Mouse (Mus musculus): ENCODE results near the gene Rgs14. TPM values are rescaled to one million over a fixed set of nuclear protein-coding genes. Genes with fewer than 3 reads are reported as not detected.

Rgs14 gene
- total and polyA plus RNA-seq, 3 experiments = 14.4 to 20.5 TPM; not detected in 1

DNA sequence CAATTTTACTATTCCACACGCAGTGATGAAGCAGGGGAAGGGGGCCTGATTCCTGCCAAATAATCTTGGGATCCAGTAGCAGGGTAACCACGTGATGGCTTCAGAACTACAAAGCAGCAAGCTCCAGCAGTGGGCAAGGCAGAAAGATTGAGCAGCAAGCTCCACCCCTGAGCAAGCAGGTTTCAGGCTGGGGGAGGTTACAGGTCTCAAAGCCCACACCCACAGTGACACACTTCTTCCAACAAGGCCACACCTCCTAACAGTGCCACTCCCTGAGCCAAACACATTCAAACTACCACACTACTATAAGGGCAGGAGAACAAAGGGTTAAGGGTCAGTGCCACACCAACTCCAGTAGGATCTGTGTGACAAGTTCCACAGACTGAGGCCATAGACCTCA, 30.3 kb upstream of the Rgs14 start:
- no peaks in the 10 kb centered on the region for H3K27me3 ChIP-seq (ENCODE audit: control insufficient read depth in 1 of 2, insufficient read depth in 2 of 2, low read length in 2 of 2)
- H3K9me3 ChIP-seq (replicated peaks; ENCODE audit: insufficient read depth, low read length) = no peaks in the 10 kb centered on the region
- no peak for DNase-seq (ENCODE audit: low read depth, low spot score)
- H3K79me2 ChIP-seq (ENCODE audit: control insufficient read depth, insufficient read depth, low read length, poor library complexity) = no peaks in the 10 kb centered on the region
- H3K27ac ChIP-seq (ENCODE audit: control insufficient read depth, low read depth, low read length) = no peak overlapping the region
- H3K4me3 ChIP-seq (ENCODE audit: control insufficient read depth in 1 of 2, insufficient read depth in 1 of 2, low read depth in 2 of 2, low read length in 2 of 2) = no peak overlapping the region
- H3K9ac ChIP-seq (ENCODE audit: control insufficient read depth, low read depth, low read length, poor library complexity, severe bottlenecking) = no peak overlapping the region
- H3K36me3 ChIP-seq (ENCODE audit: control insufficient read depth in 1 of 2, insufficient read depth in 2 of 2, low read length in 2 of 2) = no peaks in the 10 kb centered on the region
- H3K4me1 ChIP-seq (ENCODE audit: control insufficient read depth in 1 of 2, insufficient read depth in 2 of 2, low read length in 2 of 2) = 0 out of 4 replicates have a peak, but pooled peaks cover 0 to 3% of the 10 kb centered on the region in 2 experiments
- TF ChIP-seq MXI1 (IDR thresholded peaks at IDR 0.05; ENCODE audit: low read depth, low read length) (0 out of 2 replicates have a peak, but pooled peaks have one; percentile 22), CHD2 (IDR thresholded peaks at IDR 0.05; ENCODE audit: low read length) (no peak)

DNA sequence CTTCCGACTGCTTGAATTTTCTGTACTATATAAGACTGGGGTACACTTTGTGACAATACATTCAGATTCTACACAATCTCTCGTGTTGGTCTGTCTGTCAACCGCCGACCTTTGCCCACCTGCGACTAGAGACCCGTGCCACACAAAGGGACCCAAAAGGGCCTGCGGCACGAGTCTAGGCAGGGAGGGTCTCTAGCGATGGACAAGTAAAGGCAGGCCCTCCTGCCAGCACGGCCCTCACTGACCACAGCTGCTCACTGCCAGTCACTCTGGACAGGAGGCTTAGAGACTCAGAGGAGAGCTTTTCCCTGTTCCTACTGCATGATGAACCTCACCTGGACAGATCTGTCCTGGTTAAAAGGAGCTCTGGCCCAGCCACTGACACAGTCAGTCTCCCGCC, 27.1 kb upstream of the Rgs14 start:
- no peak overlapping the region for H3K4me3 ChIP-seq (ENCODE audit: control insufficient read depth in 1 of 2, insufficient read depth in 1 of 2, low read depth in 2 of 2, low read length in 2 of 2)
- no peaks in the 10 kb centered on the region for H3K79me2 ChIP-seq (ENCODE audit: control insufficient read depth, insufficient read depth, low read length, poor library complexity)
- H3K36me3 ChIP-seq (ENCODE audit: control insufficient read depth in 1 of 2, insufficient read depth in 2 of 2, low read length in 2 of 2) = no peaks in the 10 kb centered on the region; a peak in 1 of 4 replicates
- no peak for DNase-seq (ENCODE audit: low read depth, low spot score)
- no peaks in the 10 kb centered on the region for H3K9me3 ChIP-seq (replicated peaks; ENCODE audit: insufficient read depth, low read length)
- 0 out of 4 replicates have a peak, but pooled peaks cover 0 to 3% of the 10 kb centered on the region in 2 experiments for H3K4me1 ChIP-seq (ENCODE audit: control insufficient read depth in 1 of 2, insufficient read depth in 2 of 2, low read length in 2 of 2)
- H3K27me3 ChIP-seq (ENCODE audit: control insufficient read depth in 1 of 2, insufficient read depth in 2 of 2, low read length in 2 of 2) = no peaks in the 10 kb centered on the region
- no peak for TF ChIP-seq TAL1 (IDR thresholded peaks at IDR 0.05; ENCODE audit: low read length)
- TF ChIP-seq USF1 (IDR thresholded peaks at IDR 0.05; ENCODE audit: low read depth, low read length) = no peak
- no peak for TF ChIP-seq ETS1 (IDR thresholded peaks at IDR 0.05; ENCODE audit: low read depth, low read length)
- TF ChIP-seq POLR2AphosphoS2 (IDR thresholded peaks at IDR 0.05; ENCODE audit: low read length) = peak; percentile 50; the same call in 1 of the 2 replicates
- no peak overlapping the region for H3K27ac ChIP-seq (ENCODE audit: control insufficient read depth, low read depth, low read length)
- no peak overlapping the region for H3K9ac ChIP-seq (ENCODE audit: control insufficient read depth, low read depth, low read length, poor library complexity, severe bottlenecking)

DNA sequence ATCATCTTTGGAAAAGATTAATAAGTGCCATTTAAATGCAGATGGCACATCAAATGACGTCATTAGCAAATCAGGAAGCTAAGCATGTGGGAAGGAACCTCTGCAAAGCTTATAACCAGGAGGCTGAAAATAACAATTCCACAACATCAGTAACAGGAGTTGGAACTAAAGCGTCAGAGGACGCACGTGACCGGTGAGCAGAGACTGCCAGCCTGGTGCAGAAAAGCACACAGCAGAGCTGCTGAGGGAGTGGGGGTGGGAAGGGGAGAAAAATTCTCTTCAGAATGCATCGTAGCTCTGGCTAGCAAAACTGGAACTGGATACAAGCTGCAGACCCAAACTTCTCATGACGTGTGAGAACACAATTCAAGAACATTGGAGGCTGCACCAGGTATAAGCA, 25.2 kb upstream of the Rgs14 start:
- Histone ChIP-seq H3K27ac (ENCODE audit: control insufficient read depth, low read depth, low read length) (no peak overlapping the region), H3K4me3 (ENCODE audit: control insufficient read depth in 1 of 2, insufficient read depth in 1 of 2, low read depth in 2 of 2, low read length in 2 of 2) (no peak overlapping the region), H3K79me2 (ENCODE audit: control insufficient read depth, insufficient read depth, low read length, poor library complexity) (no peaks in the 10 kb centered on the region), H3K27me3 (ENCODE audit: control insufficient read depth in 1 of 2, insufficient read depth in 2 of 2, low read length in 2 of 2) (no peaks in the 10 kb centered on the region), H3K4me1 (ENCODE audit: control insufficient read depth in 1 of 2, insufficient read depth in 2 of 2, low read length in 2 of 2) (0 out of 4 replicates have a peak, but pooled peaks cover 0 to 3% of the 10 kb centered on the region in 2 experiments), H3K36me3 (ENCODE audit: control insufficient read depth in 1 of 2, insufficient read depth in 2 of 2, low read length in 2 of 2) (peaks cover 0 to 6% of the 10 kb centered on the region in 2 experiments; a peak in 2 of 4 replicates), H3K9me3 (replicated peaks; ENCODE audit: insufficient read depth, low read length) (no peaks in the 10 kb centered on the region), H3K9ac (ENCODE audit: control insufficient read depth, low read depth, low read length, poor library complexity, severe bottlenecking) (no peak overlapping the region)
- no peak for DNase-seq (ENCODE audit: low read depth, low spot score)
- TF ChIP-seq TAL1 (IDR thresholded peaks at IDR 0.05; ENCODE audit: low read length) = no peak
- no peak for TF ChIP-seq KAT2A (conservative IDR thresholded peaks at IDR 0.05; ENCODE audit: low read depth, low read length)
- TF ChIP-seq BHLHE40 (IDR thresholded peaks at IDR 0.05; ENCODE audit: borderline replicate concordance, low read depth, low read length) = no peak
- no peak; a peak in 1 of 4 replicates for TF ChIP-seq POLR2A (IDR thresholded peaks at IDR 0.05; ENCODE audit: control insufficient read depth in 1 of 2, insufficient read depth in 1 of 2, low read depth in 1 of 2, low read length in 2 of 2, poor library complexity in 1 of 2)
- TF ChIP-seq CHD1 (IDR thresholded peaks at IDR 0.05; ENCODE audit: low read depth, low read length) = no peak
- no peak for TF ChIP-seq ZKSCAN1 (IDR thresholded peaks at IDR 0.05; ENCODE audit: low read depth, low read length)
- no peak for TF ChIP-seq TBP (IDR thresholded peaks at IDR 0.05; ENCODE audit: low read depth, low read length)
- TF ChIP-seq GABPA (IDR thresholded peaks at IDR 0.05; ENCODE audit: low read depth, low read length) = no peak
- no peak for TF ChIP-seq USF2 (IDR thresholded peaks at IDR 0.05; ENCODE audit: borderline replicate concordance in 1 of 2, insufficient read depth in 1 of 2, low read depth in 1 of 2, low read length in 2 of 2)
- no peak for TF ChIP-seq CHD2 (IDR thresholded peaks at IDR 0.05; ENCODE audit: low read length)
- no peak for TF ChIP-seq NRF1 (IDR thresholded peaks at IDR 0.05; ENCODE audit: insufficient read depth, low read depth, low read length, poor library complexity, severe bottlenecking)
- no peak for TF ChIP-seq ZNF384 (IDR thresholded peaks at IDR 0.05; ENCODE audit: low read depth, low read length)
- no peak for TF ChIP-seq UBTF (IDR thresholded peaks at IDR 0.05; ENCODE audit: borderline replicate concordance, insufficient read depth, low read depth, low read length)
- no peak for TF ChIP-seq EP300 (IDR thresholded peaks at IDR 0.05; ENCODE audit: low read depth in 1 of 2, low read length in 2 of 2)
